Mouse (Mus musculus): ENCODE measurements around the gene Cwh43.
A peak's percentile ranks its signal among the peaks of the same experiment; 100 is the strongest.
"Not testable (repeated sequence)": the region's sequence is repeated elsewhere in the genome, so short reads cannot be mapped to it uniquely, and the experiment has no call there.

Gene Cwh43

DNA sequence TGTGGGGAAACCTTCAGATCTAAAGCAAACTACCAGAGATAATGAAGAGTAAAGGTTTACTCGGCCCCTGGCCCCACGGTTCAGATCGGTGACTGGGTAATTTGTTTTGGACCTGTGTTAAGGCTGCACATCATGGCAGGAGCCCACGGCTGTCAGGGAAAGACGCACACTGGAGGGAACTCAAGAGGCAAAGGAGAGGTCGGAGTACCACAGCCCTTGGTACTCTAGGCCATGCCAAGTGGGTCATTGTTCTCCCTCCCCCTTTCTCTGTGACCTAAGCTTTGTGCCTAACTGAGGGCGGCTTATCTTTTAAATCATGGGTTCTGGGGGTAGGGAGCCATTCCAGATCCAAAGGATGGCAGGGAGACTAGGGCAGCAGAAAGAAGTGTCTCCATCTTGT lies 75.5 kb downstream of the Cwh43 start:
- DNase-seq: no peak

DNA sequence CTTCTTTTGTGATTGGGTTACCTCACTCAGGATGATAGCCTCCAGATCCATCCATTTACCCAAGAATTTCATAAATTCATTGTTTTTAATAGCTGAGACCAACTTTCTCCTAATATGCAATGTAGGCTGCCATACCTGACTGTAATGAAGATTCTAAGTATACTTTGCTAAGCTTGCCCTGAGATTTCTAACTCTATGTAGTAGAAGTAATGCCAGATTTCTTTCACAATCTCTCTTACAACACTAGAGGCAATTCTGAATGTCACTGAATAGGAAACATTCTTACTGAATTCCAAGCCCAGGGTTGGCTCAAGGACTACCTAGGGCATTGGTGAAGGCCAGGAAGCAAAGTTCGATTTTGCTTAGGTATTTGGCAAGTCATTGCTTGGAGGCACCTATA lies 76.5 kb downstream of the Cwh43 start:
- not testable (repeated sequence) for DNase-seq

DNA sequence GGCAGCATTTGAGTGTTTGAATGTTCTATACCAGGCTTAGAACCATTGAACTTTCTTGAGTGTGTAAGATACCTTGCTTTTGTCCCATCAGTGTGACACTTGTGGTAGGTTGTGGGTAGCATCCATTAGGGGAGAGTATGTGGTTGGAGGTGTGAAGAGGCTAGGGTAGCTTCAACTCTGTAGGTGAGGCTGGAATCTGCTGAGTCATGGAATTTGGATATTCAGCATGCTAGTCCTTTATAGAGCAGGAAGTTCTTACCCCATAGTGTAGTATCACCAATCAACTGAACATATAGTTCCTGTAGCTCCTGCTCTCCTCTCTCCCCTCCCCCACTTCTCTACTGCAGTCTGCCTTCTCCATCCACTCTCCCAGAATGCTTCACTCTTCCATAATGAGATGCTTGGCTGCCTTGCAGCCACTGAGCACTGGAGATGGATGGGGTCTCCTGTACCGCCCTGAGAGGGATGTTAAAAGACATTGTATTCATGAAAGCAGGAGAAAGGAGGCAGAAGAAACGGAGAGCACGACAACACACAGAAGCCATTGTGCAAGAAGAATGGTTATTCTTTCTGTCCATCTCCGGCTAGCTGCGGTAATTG lies 78.2 kb downstream of the Cwh43 start:
- peak; percentile 14 for DNase-seq

DNA sequence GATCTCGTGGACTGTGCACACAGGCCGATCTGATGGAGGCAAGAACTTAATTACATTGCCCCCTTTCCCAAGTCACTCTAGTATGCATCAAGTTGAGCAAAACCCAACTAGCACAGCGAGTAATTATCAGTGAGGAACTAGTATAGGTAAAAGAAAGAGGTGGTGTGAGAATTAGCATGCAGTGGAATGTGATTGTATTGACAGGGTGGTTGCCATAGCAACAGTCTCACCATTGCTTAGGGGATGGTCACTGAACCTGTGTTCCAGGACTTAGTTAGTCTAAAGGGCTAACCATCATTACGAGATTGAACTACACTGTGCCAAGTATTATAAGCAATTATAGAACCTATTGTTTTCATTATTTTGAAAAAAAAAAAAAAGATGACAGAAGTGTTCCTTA lies 80.6 kb downstream of the Cwh43 start:
- DNase-seq: peak; percentile 16

DNA sequence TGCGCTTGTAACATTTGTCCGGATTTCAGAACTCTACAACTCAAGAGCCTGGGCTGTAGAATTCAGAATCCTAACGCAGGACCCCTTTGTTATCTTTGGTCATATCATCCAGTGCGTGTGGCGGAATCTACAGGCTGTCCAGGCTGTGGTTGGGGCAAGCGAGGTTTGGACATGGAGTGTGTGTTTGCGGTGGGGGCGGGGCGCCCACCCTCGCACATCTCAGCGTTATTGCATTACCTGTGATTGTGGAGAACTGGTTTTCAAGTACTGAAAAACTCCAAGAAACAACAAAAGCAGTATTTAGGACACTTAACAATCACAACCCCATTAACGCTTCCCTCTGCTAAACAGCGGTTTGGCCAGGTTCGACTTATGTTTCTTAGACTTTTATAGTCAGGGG lies 84.0 kb downstream of the Cwh43 start:
- peak; percentile 65 for DNase-seq

DNA sequence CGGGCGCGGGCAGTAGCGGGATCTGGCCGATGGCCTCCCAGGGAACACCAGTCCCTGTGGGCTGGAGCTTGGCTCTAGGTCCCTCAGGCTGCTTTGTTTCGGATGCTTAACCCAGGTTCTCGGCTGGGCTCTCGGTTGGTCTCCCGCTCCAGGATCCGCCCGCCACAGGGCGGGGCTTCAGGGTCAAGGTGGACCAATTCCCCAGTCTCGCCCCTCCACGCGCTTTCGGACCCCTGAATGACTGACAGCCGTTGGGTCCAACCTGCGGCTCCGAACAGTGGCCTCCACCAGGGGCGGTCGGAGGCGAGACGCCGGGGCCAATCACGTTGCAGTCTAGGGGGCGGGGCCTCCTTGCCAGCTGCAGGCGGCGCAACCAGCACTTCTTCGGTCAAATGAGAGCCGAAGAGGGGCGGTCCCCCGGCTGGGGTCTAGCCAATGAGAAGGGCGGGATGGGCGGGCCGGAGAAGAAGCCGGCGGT lies 84.8 kb downstream of the Cwh43 start:
- peak; percentile 100 for DNase-seq

DNA sequence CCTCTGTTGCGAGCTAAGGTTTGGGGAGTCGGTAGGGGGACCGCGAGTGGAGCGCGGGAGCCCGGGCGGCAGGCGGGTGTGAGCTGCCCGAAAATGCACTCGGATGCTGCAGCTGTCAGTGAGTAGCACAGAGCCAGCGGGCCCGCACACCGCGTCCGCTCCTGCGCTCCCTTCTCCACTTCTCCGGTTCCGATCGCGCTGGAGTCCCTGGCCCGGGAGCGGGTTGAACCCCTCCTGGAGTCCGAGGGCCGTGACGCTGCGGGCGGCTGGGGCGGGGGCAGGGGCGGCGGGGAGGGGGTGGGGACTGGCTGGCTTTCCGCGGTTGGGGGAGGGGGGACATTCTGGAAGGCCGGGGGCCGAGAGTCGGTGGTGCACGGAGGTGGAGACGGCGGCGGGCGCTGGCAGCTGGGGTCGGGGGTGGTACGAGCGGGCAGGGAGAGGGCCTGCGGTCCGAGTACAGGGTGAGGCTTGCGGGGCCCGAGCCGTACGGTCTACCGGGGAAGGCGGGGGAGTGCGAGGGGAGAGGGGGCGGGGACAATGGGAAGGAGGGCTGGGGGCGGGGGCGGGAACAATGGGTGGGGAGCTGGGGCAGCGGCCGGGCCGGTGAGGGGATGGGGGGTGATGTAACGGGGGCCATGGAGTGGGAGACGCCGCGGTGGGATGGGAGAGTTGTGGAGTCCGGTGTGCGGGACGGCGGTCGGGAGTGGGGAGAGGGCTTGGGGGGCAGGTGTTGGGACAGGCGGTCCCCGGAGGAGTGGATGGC lies 85.4 kb downstream of the Cwh43 start:
- DNase-seq: peak; percentile 71

DNA sequence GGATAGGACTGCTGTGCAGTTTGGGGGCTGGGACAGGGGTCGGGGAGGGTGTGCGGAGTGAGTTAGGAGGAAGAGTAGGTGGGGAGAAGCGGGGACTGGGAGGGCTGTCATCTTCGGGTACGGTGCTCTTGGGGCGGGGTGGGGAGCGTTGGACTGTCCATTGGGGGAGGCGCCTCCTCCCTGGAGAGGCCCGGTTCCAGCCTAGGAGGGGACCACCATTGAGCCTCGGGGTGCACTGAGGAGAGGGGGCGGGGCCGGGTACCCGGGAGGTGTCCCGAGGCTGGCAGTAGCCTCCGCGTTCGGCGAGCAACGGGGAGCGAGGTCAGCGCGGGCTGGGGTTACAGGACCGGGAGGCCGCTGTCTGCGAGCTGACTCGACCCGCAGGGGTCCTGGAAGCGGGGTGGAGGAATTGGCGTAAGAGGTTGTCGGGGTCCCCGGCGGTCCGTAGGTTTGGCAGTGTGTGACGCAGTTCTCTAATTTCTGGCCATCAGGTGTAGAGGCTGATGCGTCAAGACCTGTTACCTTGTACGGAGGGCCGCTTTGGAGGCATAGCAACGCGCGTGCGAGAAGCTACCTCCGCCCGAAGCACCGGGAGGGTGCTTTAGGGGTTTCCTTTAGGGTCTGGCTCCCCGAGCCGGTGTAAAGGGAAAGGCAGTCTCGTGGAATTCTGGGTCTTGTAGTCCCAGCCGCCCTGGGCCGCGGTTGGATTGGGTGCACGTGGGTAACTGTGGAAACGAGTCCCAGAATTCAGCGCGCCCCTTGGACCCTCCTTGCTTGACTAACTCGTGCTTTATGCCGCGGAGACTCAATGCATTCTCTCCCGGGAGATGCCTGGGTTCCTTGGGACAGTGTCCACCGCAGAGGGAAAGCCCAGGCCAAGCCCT lies 86.2 kb downstream of the Cwh43 start:
- DNase-seq: peak; percentile 97

DNA sequence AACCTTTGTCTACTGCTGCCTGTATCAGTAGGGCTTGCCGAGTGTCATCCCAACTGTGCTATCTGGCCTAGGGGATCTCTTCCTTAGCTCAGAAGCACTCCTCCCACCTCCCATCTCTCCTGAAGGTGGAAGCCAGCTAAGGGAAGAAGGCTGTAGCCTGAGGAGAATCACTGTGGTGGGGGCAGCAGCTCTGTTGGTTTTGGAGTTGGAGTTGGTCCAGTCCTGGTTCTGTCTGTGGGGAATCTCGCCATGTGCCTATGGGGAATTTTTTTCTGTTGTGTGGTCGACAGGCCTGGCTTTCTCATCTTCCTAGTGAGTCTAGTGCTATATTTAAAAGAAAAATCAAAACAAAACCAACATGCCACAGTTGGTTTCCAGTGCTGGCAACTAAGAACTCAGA lies 91.5 kb downstream of the Cwh43 start:
- DNase-seq: no peak

DNA sequence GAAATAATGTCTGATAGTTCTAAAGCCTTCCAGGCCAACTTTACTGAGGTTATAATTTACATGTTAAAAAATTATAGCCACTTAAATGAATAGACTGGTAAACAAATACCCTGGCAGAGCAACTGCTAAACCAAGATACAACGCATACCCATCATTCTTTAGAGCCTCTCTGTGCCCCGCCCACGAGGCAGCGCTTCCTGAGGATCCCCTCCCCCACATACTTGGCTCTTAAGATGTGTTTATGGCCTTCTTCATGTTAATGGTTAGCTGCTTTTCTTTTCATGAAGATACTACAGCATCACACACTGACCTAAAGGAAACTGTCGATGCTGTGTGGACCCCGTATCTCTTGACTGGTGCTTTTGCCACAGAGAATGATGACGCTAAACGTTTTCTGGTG lies 92.7 kb downstream of the Cwh43 start:
- no peak for DNase-seq

DNA sequence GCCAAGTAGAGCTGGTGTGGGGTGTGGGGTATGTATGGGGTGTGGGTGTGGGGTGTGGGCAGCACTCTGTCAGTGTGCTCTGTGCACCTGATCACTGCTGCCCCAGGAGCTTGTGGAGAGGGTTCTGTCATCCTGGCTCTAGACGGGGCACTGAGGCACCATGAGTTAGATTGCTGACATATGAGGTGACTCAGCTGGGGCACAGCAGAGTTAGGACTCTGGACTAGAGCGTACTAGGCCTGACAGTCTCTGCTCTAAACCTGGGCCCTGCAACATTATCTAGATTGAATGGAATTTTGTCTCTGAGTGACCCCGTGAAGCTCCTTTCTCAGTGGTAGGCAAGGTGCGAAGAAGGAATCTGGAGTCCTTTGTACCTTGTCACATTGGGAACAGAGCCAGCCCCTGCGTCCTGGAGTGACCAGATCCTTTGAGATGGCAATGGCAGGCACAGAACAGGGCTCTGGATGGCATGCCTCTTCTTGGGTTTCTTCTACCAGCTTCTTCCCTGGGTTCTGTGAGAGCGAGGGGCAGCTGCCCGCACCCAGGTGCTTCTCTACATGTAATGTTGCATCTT lies 95.1 kb downstream of the Cwh43 start:
- DNase-seq: no peak

DNA sequence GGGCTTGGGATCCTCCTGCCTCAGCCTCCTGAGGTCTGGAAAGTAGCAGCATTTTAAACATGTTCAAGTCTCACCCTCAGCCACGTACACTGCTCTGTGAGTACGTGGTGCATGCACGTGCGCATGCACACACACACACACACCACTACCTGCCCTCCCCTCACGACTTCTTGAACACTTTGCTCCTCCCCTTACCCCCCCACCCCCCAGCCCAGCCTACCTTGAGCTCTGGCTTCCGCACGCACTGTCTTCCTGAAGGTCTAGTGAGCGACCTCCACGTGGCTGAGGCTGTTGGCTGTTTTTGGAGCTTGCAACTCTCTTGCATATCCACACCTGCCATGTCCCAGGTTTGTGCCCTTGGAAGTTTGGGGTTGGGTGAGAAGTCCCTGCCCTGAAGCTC lies 96.5 kb downstream of the Cwh43 start:
- no peak for DNase-seq
